Mouse (Mus musculus): ENCODE results near the gene Hist4h4. TPM values are rescaled to one million over a fixed set of nuclear protein-coding genes. Genes with fewer than 3 reads are reported as not detected.
"Not testable (repeated sequence)": the region's sequence is repeated elsewhere in the genome, so short reads cannot be mapped to it uniquely, and the experiment has no call there.

The Hist4h4 gene
- polyA plus RNA-seq, 1 experiment: 8.0 TPM

DNA sequence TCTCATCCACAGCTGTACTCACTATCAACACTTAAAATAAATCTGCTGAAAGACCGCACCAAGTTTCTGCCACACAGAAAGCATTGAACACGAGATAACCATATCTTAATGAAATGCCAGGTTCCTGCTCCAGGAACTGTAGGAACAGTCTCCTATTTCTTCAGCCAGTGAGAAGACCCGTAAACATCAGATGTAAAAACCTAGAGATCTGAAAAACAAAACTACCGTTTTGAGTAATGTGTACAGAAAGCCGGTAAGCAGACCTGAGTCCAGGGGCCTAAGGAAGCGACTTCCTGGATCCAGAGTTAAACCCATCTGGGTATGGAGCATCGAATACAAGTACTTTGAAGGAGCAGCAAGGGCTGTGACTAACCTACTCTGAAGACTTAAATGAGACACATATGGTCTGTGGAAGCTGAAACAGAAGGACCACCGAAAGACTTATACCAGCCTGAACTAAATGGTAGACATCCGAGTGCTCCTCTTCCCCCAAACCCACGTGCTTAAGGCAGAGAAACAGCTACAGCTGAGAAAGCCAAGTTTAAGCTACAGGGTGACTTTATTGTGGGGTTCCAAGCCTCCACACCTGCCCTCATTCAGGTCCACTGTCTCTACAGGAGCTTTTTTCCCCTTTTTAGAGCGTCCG lies 999 bp downstream of the Hist4h4 start:
- no peaks in the 10 kb centered on the region for H3K4me1 ChIP-seq (ENCODE audit: control insufficient read depth, insufficient read depth, low read length)
- peak overlapping the region; percentile 99 for H3K27ac ChIP-seq (ENCODE audit: control insufficient read depth, insufficient read depth, low read depth, low read length, poor library complexity)
- WGBS: 12% methylated on average over 12 of the region's 12 CpGs
- H3K4me3 ChIP-seq (replicated peaks; ENCODE audit: control insufficient read depth, low read depth, low read length): peak overlapping the region; percentile 16
- TF ChIP-seq POLR2A (IDR thresholded peaks at IDR 0.05; ENCODE audit: borderline replicate concordance, control insufficient read depth, low read depth, low read length) (no peak), CTCF (IDR thresholded peaks at IDR 0.05; ENCODE audit: control insufficient read depth, insufficient read depth, low read length) (no peak)

DNA sequence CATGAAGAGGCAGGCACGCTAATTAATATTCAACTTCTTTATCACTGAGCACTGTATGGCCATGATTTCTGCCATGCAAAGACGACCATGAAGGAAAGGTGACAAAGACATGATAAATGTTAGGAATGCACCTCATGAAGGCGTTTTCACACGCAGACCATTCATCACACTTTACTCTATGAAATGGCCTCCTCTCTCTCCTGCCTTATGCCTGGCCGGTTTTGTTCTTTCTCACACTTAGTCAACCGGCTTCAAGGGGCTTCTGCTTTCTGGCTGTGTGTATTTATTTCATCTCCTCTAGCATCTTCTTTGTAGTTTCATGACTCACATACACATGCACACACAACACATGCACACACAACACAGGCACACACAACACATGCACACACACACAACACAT lies 2.9 kb downstream of the Hist4h4 start:
- TF ChIP-seq CTCF (IDR thresholded peaks at IDR 0.05; ENCODE audit: control insufficient read depth, insufficient read depth, low read length): no peak
- no peak for TF ChIP-seq POLR2A (IDR thresholded peaks at IDR 0.05; ENCODE audit: borderline replicate concordance, control insufficient read depth, low read depth, low read length)

DNA sequence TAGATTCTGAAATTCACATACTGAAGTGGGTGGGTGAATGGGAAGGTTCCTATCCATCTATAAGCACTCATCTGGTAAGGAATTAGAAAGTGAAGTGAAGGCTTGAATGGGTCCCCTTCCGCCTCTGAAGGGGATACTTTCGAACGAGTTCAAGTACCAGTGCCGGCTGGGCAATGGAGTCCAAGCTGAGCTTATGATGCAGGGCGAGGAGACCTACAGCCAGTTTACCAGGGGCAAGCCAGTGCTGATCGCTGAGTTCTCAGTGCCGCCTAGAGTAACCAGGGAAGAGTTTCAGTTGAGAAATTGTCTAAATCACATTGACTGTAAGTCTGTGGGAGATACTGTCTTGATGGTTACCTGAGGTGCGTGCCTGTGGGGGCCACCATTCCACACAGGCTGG lies 3.5 kb downstream of the Hist4h4 start:
- H3K4me3 ChIP-seq (replicated peaks; ENCODE audit: control insufficient read depth, low read depth, low read length): no peak overlapping the region
- no peaks in the 10 kb centered on the region; the same call in 1 of the 2 replicates for H3K4me1 ChIP-seq (ENCODE audit: control insufficient read depth, insufficient read depth, low read length)
- no peak overlapping the region for H3K27ac ChIP-seq (ENCODE audit: control insufficient read depth, insufficient read depth, low read depth, low read length, poor library complexity)
- 91% methylated on average over 8 of the region's 8 CpGs for WGBS
- no peak for TF ChIP-seq POLR2A (IDR thresholded peaks at IDR 0.05; ENCODE audit: borderline replicate concordance, control insufficient read depth, low read depth, low read length)
- TF ChIP-seq CTCF (IDR thresholded peaks at IDR 0.05; ENCODE audit: control insufficient read depth, insufficient read depth, low read length): no peak

More for the DNA sequence above, 2.9 kb downstream of the Hist4h4 start:
- WGBS: 84% methylated on average over 6 of the region's 6 CpGs
- H3K4me3 ChIP-seq (replicated peaks; ENCODE audit: control insufficient read depth, low read depth, low read length): no peak overlapping the region
- H3K4me1 ChIP-seq (ENCODE audit: control insufficient read depth, insufficient read depth, low read length): no peaks in the 10 kb centered on the region; the same call in 1 of the 2 replicates
- H3K27ac ChIP-seq (ENCODE audit: control insufficient read depth, insufficient read depth, low read depth, low read length, poor library complexity): no peak overlapping the region

DNA sequence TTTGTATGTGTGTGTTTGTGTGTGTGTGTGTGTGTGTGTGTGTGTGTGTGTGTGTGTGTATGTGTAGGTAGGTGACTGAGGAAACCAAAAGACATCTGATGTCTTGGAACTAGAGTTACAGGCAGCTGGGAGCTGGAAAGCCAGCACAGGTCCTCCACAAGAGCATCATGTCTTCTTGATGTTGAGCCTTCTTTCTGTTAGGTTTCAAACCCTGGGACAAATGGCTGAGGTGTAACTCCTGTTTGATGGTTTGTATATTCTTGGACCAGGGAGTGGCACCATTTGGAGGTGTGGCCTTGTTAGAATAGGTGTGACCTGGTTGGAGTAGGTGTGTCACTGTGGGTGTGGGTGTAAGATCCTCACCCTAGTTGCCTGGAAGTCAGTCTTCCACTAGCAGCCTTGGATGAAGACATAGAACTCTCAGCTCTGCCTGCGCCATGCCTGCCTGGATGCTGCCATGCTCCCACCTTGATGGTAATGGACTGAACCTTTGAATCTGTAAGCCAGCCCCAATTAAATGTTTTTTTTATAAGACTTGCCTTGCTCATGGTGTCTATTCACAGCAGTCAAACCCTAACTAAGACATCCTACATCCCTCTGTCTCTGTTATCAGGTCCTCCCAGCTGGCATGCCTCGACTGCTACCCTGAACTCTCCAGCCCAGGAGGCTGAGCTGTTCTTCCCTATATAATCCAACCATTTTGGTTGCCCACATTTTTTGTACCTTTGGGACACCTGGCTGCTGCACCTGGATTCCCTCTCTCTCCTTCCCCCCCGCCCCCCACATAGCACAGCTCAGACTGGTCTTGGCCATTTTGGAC lies 6.1 kb downstream of the Hist4h4 start:
- peak overlapping the region; percentile 79 for H3K27ac ChIP-seq (ENCODE audit: control insufficient read depth, insufficient read depth, low read depth, low read length, poor library complexity)
- peak overlapping the region; percentile 59 for H3K4me3 ChIP-seq (replicated peaks; ENCODE audit: control insufficient read depth, low read depth, low read length)
- not testable (repeated sequence) for H3K4me1 ChIP-seq (ENCODE audit: control insufficient read depth, insufficient read depth, low read length)
- WGBS: 75% methylated on average over 3 of the region's 3 CpGs

DNA sequence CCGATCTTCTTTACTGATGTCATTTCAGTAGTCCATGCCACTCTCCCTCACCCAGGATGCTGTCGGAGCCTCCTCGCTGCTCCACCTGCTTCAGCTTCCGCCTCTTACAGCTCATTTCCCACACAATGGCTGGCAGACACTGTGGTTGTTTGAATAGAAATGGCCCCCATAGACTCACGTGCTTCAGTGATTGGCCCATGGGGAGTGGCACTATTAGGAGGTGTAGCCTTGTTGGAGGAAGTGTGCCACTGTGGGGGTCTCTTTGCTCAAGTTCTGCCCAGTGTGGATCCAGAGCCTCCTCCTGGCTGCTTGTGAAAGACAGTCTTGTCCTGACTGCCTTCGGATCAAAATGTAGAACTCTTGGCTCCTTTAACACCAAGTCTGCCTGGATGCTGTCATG lies 8.4 kb downstream of the Hist4h4 start:
- Histone ChIP-seq H3K27ac (ENCODE audit: control insufficient read depth, insufficient read depth, low read depth, low read length, poor library complexity) (no peak overlapping the region), H3K4me1 (ENCODE audit: control insufficient read depth, insufficient read depth, low read length) (no peaks in the 10 kb centered on the region; the same call in 1 of the 2 replicates), H3K4me3 (replicated peaks; ENCODE audit: control insufficient read depth, low read depth, low read length) (no peak overlapping the region)
- WGBS: 82% methylated on average over 6 of the region's 6 CpGs
- TF ChIP-seq POLR2A (IDR thresholded peaks at IDR 0.05; ENCODE audit: borderline replicate concordance, control insufficient read depth, low read depth, low read length) (no peak), CTCF (IDR thresholded peaks at IDR 0.05; ENCODE audit: control insufficient read depth, insufficient read depth, low read length) (no peak)

DNA sequence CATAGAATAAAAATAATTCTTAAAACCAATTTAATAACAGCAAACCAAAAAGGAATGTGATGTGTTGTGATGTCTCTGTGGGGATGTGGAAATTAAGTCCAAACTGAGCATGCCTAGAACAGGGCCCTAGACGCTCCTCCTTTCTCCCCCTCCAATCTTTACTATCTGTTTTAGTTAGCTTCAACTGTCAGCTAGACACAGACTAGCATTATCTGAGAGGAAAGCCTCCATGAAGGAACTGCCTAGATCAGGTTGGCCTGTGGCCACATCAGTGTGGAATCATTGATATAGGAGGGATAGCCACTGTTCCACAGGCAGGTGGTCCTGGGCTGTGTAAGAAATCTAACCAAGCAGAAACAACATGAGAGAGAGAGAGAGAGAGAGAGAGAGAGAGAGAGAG lies 9.1 kb downstream of the Hist4h4 start:
- TF ChIP-seq CTCF (IDR thresholded peaks at IDR 0.05; ENCODE audit: control insufficient read depth, insufficient read depth, low read length) (no peak), POLR2A (IDR thresholded peaks at IDR 0.05; ENCODE audit: borderline replicate concordance, control insufficient read depth, low read depth, low read length) (no peak)
- 59% methylated on average over 1 of the region's 1 CpGs for WGBS
- Histone ChIP-seq H3K27ac (ENCODE audit: control insufficient read depth, insufficient read depth, low read depth, low read length, poor library complexity) (no peak overlapping the region), H3K4me3 (replicated peaks; ENCODE audit: control insufficient read depth, low read depth, low read length) (no peak overlapping the region), H3K4me1 (ENCODE audit: control insufficient read depth, insufficient read depth, low read length) (no peaks in the 10 kb centered on the region; the same call in 1 of the 2 replicates)

DNA sequence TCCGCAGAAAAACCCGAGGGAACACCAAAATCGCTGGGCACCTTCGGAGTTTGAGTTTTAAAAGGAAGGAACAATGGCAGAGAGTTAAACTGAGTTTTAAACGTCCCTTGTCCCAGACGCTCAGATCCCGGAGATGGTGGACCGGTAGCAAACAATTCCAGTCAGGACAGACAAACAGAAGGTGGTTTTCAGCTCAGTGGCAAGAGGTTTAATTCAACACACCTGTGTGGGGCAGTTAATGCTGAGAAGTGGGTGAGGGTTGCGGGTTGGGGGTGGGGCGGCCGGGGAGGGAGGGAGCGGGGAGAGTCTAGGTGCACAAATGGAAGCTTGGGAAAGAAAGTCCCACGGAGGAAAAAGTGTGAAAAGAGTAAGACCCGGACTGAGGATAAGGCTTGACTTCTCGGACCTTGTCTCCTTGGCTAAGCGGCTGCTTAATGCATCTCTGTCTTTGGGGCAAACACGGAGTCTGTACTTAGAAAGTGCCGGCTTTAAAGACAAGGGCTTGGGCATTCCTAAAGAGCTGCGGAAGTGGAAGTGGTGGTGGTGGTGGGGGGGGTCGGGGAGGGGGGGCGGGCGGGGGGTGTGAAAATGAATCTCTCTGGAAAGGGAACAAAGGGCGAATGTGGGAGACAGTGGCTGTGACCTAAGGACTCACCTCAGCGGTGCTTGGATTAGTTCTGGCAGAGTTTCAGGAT lies 10.2 kb downstream of the Hist4h4 start:
- Histone ChIP-seq H3K27ac (ENCODE audit: control insufficient read depth, insufficient read depth, low read depth, low read length, poor library complexity) (no peak overlapping the region), H3K4me1 (ENCODE audit: control insufficient read depth, insufficient read depth, low read length) (no peaks in the 10 kb centered on the region; the same call in 1 of the 2 replicates), H3K4me3 (replicated peaks; ENCODE audit: control insufficient read depth, low read depth, low read length) (no peak overlapping the region)
- TF ChIP-seq POLR2A (IDR thresholded peaks at IDR 0.05; ENCODE audit: borderline replicate concordance, control insufficient read depth, low read depth, low read length) (no peak), CTCF (IDR thresholded peaks at IDR 0.05; ENCODE audit: control insufficient read depth, insufficient read depth, low read length) (no peak)
- 1% methylated on average over 24 of the region's 24 CpGs for WGBS
